Mouse (Mus musculus) E14TG2a.4 (cell line): Measurements from ENCODE around the gene Wdr83os.

Source experiments
- CTCF ChIP-seq: conservative IDR thresholded peaks from 2 replicates; pipeline ENCODE4 v1.5.1; 2014; ENCODE audit warnings: low read length
- NANOG ChIP-seq: IDR thresholded peaks from 2 replicates; pipeline ENCODE4 v1.6.1; 2014; ENCODE audit warnings: borderline replicate concordance, low read length, mixed read lengths
- POU5F1 ChIP-seq: IDR thresholded peaks from 2 replicates; pipeline ENCODE4 v1.6.1; 2014; ENCODE audit warnings: low read length, borderline replicate concordance

GRCm38 (mm10) chr8:85036718-85037365, 43.7 kb upstream of the Wdr83os start, which contains the start of gene Tnpo2:
- TF ChIP-seq CTCF (no peak), POU5F1 (no peak), NANOG (no peak)
